Mouse (Mus musculus) kidney, adult 10 weeks (tissue): Measurements from ENCODE around the gene Gm11492. TPM values are rescaled to one million over a fixed set of nuclear protein-coding genes. Genes with fewer than 3 reads are reported as not detected.

ENCODE experiments used
- polyA plus RNA-seq: library from polyadenylated mRNA; stranded (reverse); fragments of 350-450 nt; fragmentation: Illumina TruSeq; extraction: RNeasy Lipid Tissue Mini Kit (QIAGEN cat#74804); gene quantifications from one replicate; pipeline ENCODE4 v1.2.3, GENCODE M21; 2014; ENCODE audit warnings: low read depth, low replicate concordance

Gene Gm11492
- polyA plus RNA-seq = not detected

DNA sequence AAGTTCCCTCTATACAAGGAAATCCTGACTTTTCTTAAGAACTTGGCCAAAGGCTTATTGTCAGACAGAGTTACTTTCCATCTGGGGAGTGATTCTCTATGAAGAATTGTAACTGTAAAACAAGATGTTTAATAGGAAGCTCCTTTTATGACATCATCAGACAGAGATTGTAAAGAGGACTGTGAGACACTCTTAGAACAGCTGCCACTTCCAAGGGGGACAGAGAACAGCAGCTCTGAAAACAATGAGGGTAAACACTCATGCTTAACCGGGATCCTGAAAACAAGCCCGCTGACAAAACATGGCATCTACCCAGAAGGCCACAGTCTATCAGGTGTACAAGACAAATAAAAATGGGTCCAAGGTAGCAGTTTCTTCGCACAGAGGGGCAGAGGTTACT, at the start of gene Gm11492:
Gene Gm11492 (plus strand): TSS at position 153 of the 400 bp plus-strand sequence.

DNA sequence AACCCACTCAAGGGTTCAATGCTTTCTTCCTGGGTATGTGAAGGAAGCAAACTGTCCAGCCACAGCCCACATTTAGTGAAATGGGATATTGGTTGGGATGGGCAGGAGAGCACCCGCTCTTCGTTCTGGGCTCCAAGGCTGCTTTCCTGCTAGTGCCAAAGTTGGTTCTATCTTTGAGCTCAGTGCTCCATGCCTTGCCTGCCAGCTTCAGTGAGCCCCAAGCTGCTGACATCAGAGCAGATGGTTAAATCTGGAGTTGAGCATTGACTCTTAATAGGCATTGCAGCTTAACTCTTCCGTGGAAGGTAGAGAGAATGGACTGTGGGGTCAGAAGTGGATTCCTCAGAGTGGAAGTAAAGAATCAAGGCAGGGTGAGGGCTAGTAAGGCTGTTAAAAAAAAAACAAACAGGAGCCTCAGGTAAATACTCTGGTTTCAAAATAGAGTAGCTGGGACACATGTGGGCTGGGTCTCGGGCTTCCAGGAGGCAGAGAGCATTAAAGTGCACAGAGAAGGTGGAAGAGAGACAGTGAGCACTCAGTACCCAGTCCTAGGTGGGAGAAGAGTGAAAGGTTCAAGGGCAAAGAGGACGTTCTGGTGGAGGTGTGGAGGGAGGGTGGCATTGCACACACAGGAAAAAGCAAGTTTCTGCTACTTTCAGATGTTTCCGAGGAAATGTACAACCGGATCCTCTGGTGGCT, 2.0 kb downstream of the Gm11492 start, which contains the start of gene Sept4:
Gene Sept4 (plus strand): TSS at position 649 of the 699 bp plus-strand sequence.

DNA sequence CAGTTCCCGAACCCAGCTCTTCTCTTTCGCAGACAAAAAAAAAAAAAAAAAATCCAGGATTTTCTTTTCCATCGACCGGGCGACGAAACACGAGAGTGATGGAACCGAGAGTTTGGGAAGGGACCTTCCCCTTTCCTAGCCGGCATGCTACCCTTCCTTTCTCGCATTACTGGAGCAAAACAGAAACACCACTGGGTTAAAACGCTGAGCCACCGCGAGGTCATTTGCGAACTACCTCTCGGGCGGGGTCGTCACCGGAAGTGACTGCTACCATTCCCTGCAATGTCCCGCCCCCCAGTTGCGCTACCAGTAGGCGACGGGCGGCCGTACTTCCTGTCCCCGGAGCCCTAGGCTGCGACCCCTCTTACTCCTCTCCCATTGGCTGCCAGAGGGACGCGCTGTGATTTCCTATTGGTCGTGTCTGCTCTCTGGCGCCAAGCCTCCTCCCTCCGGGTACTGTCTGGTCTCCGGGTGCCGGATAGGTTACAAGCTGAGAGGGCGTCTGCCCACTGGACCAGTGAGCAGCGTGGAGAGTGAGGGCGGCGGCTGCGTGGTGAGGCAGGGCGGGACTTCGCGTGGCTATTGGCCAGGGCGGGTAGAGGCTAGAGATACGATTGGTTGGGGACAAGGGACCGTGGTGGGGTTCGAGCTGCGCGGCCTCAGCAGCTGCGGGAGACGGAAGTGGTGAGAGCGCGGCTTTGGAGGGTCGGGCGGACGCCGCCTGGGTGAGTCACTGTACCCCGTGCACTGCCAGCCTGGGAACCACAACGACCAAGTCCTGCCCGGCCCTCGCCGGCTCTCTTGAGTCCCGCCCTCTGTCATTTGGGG, 25.3 kb downstream of the Gm11492 start, which contains the start of gene Mtmr4:
Gene Mtmr4 (plus strand): TSS at position 637 of the 828 bp plus-strand sequence.

DNA sequence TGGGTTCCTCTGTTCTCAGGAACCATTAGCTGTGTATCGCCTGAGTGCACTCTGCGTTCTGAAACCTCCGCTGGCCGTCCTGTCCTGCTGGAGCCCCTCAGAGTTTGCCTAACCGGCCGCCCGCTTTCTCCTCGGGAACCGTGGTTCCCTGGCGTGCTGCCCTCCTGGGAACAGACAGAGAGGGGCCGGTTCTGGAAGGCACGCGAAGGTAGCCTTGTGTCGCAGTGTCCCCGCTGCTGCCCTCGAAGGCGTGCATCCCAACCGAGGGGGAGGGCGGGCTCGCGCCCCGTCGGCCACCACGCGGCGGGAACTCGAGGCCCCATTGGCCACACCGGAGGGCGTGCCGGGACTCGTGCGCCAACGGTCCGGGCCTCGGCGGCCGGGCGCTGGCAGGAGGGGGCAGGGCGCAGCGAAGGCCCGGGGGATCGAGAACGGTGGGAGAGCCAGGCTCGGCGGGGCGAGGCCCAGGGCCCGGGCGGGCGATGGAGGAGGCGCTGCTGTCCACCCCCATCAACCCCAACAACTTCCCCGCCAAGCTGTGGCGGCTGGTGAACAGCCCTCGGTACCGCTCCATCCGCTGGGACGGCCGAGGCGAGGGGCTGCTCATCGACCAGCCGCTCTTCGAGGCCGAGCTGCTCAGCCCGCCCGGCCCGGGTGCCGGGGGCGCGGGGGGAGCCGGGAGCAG, 50.5 kb downstream of the Gm11492 start, which contains the start of gene Hsf5:
Gene Hsf5 (plus strand): TSS at position 375 of the 685 bp plus-strand sequence.

Other genes starting within 250 kb of the Gm11492 start
- 3.3 TPM for gene Ppm1e, start 207.6 kb upstream of the Gm11492 start, polyA plus RNA-seq
- 3.4 TPM for gene Rad51c, start 161.7 kb upstream of the Gm11492 start, polyA plus RNA-seq
- gene Tex14, start 161.6 kb upstream of the Gm11492 start, polyA plus RNA-seq = 0.69 TPM
- gene Sept4, start 2.2 kb downstream of the Gm11492 start, polyA plus RNA-seq = 10.8 TPM
- gene Mtmr4, start 25.5 kb downstream of the Gm11492 start, polyA plus RNA-seq = 33.6 TPM
- gene Hsf5, start 50.5 kb downstream of the Gm11492 start, polyA plus RNA-seq = not detected
- 4.7 TPM for gene Rnf43, start 96.1 kb downstream of the Gm11492 start, polyA plus RNA-seq
- gene Supt4a, start 170.9 kb downstream of the Gm11492 start, polyA plus RNA-seq = 22.1 TPM
- gene Tspoap1, start 193.9 kb downstream of the Gm11492 start, polyA plus RNA-seq = 0.65 TPM
- not detected for gene Mpo, start 226.9 kb downstream of the Gm11492 start, polyA plus RNA-seq